Mouse (Mus musculus): ENCODE measurements at regions not wholly inside any gene's neighbourhood (a gene's known extent, or its start where the extent isn't known, plus 50 kb on each side); places are given as distances from the start of the nearest gene placed in this dataset.

GRCm38 (mm10) chr10:25018946-25019345 lies 91.7 kb upstream of the Arg1 start:
- no peak for TF ChIP-seq HCFC1 (IDR thresholded peaks at IDR 0.05; ENCODE audit: low read depth, low read length)
- no peak for TF ChIP-seq SMC3 (IDR thresholded peaks at IDR 0.05; ENCODE audit: low read depth, low read length)
- TF ChIP-seq ELF1 (IDR thresholded peaks at IDR 0.05; ENCODE audit: low read depth, low read length): no peak
- no peak for TF ChIP-seq ZMIZ1 (IDR thresholded peaks at IDR 0.05; ENCODE audit: low read depth, low read length)
